Mouse (Mus musculus) heart, adult 2 months (tissue): ENCODE measurements around the gene Atp13a4.

Experiments used
- CTCF ChIP-seq: fragments of 200-600 bp; IDR thresholded peaks from 2 replicates; pipeline ENCODE4 v1.8.1; 2022; ENCODE audit warnings: antibody characterized with exemption, mild to moderate bottlenecking, moderate library complexity
- POLR2A ChIP-seq: fragments of 200-500 bp; IDR thresholded peaks from 2 replicates; pipeline ENCODE4 v1.6.1; 2011; ENCODE audit warnings: mild to moderate bottlenecking, low read depth, low read length, control low read depth; ENCODE audit not compliant: insufficient read depth

GRCm38 (mm10) chr16:29378458-29378857, 166.2 kb downstream of the Atp13a4 start, which contains the start of gene Atp13a5:
- TF ChIP-seq CTCF (no peak), POLR2A (no peak)
